In genomic region chr19:18687556-18687955, GRCm38 (mm10) we compare ENCODE assay signal across 9 mouse cellular contexts. TPM values are rescaled to one million over a fixed set of nuclear protein-coding genes. Genes with fewer than 3 reads are reported as not detected.
DNase-seq lines count a peak whose midpoint lies in the region; TF ChIP-seq lines count a peak whose summit lies in the region.
"Had no signal": no experiment of that assay in that cellular context is flagged by ENCODE, and none has a peak within 500 bp of the region (broad histone marks: within the 10 kb centered on the region; RNA-seq: fewer than 3 reads in every experiment).

No protein-coding gene starts in this region.

- H3ac ChIP-seq in C2C12 (ENCODE audit: control insufficient read depth, insufficient read length, low read depth), result no peak overlapping the region

- peaks cover 1% of the 10 kb centered on the region for H3K79me3 ChIP-seq in C2C12 (ENCODE audit: low read depth)

- no peak overlapping the region for H3K4me3 ChIP-seq in heart, embryonic 10.5 days
- H3K4me3 ChIP-seq in C2C12 (ENCODE audit: insufficient read depth, poor library complexity, severe bottlenecking), result no peak overlapping the region
- H3K4me3 ChIP-seq in embryonic fibroblast, embryonic 13.5 days (ENCODE audit: insufficient read depth, low read length), result no peak overlapping the region
- H3K4me3 ChIP-seq in spleen, adult 2 months (ENCODE audit: extremely low read depth, insufficient read depth, insufficient read length), result no peak overlapping the region
- H3K4me3 ChIP-seq: embryonic facial prominence, embryonic 15.5 days had no signal

- H3K27ac ChIP-seq in heart, embryonic 10.5 days, result no peak overlapping the region
- no peak overlapping the region for H3K27ac ChIP-seq in embryonic fibroblast, embryonic 13.5 days (ENCODE audit: insufficient read depth, low read length)
- no peak overlapping the region for H3K27ac ChIP-seq in spleen, adult 2 months (ENCODE audit: insufficient read depth, low read length)
- H3K27ac ChIP-seq: embryonic facial prominence, embryonic 15.5 days had no signal

- WGBS in heart, embryonic 10.5 days, result 79% methylated on average over 3 of the region's 3 CpGs
- 69% methylated on average over 3 of the region's 3 CpGs for WGBS in spleen, adult 2 months

- H3K4me1 ChIP-seq in heart, embryonic 10.5 days, result no peaks in the 10 kb centered on the region
- no peaks in the 10 kb centered on the region for H3K4me1 ChIP-seq in embryonic fibroblast, embryonic 13.5 days (ENCODE audit: control insufficient read depth, insufficient read depth, low read length)
- no peaks in the 10 kb centered on the region for H3K4me1 ChIP-seq in spleen, adult 2 months (ENCODE audit: control insufficient read depth, insufficient read depth, insufficient read length)
- H3K4me1 ChIP-seq: embryonic facial prominence, embryonic 15.5 days had no signal

- no peaks in the 10 kb centered on the region for H3K27me3 ChIP-seq in heart, embryonic 10.5 days (ENCODE audit: insufficient read depth, poor library complexity, severe bottlenecking)
- H3K27me3 ChIP-seq in C2C12 (ENCODE audit: control insufficient read depth, insufficient read depth, insufficient read length), result no peaks in the 10 kb centered on the region
- H3K27me3 ChIP-seq in spleen, adult 2 months (ENCODE audit: control insufficient read depth, insufficient read depth, low read length), result no peaks in the 10 kb centered on the region
- H3K27me3 ChIP-seq: embryonic facial prominence, embryonic 15.5 days had no signal

- H3K36me3 ChIP-seq in heart, embryonic 10.5 days, result peaks cover 3% of the 10 kb centered on the region
- peaks cover 11% of the 10 kb centered on the region for H3K36me3 ChIP-seq in C2C12 (ENCODE audit: control insufficient read depth, insufficient read depth)
- peaks cover 2% of the 10 kb centered on the region; the same call in 1 of the 2 replicates for H3K36me3 ChIP-seq in spleen, adult 2 months (ENCODE audit: control insufficient read depth, insufficient read depth, low read length)

- no peak for TF ChIP-seq POLR2A in embryonic fibroblast, embryonic 13.5 days (IDR thresholded peaks at IDR 0.05; ENCODE audit: low read depth, low read length)
- no peak for TF ChIP-seq POLR2A in spleen, adult 2 months (IDR thresholded peaks at IDR 0.05; ENCODE audit: low read depth, low read length)

- H3K9me3 ChIP-seq in heart, embryonic 10.5 days, result no peaks in the 10 kb centered on the region
- H3K9me3 ChIP-seq: embryonic facial prominence, embryonic 15.5 days had no signal

- peaks cover 8% of the 10 kb centered on the region for H3K79me2 ChIP-seq in C2C12 (ENCODE audit: control insufficient read depth, insufficient read depth)

- peak; percentile 76 for DNase-seq in heart, embryonic 10.5 days (ENCODE audit: low spot score)
- DNase-seq in heart, adult 9 months (ENCODE audit: low spot score in 2 of 2), result no peak
- peak; percentile 66 for DNase-seq in T-cell, adult 2 months (ENCODE audit: low spot score)
- DNase-seq in kidney, postnatal 4 days, result peak; percentile 44 to 54
- DNase-seq in spleen, adult 2 months (ENCODE audit: low read depth in 1 of 2, low spot score in 2 of 2), result peak; percentile 22 to 50
- DNase-seq in adrenal gland, postnatal 25 days, result no peak

- peak; percentile 52 for TF ChIP-seq CTCF in C2C12 (IDR thresholded peaks at IDR 0.05; ENCODE audit: control insufficient read depth, insufficient read depth, insufficient read length)
- peak; percentile 40; the same call in 1 of the 2 replicates for TF ChIP-seq CTCF in embryonic fibroblast, embryonic 13.5 days (IDR thresholded peaks at IDR 0.05; ENCODE audit: borderline replicate concordance, insufficient read depth, low read length)
- TF ChIP-seq CTCF in spleen, adult 2 months (IDR thresholded peaks at IDR 0.05; ENCODE audit: extremely low read depth, insufficient read depth, insufficient read length, insufficient replicate concordance), result peak; percentile 36; the same call in 1 of the 2 replicates

TF ChIP-seq in C2C12, 6 proteins besides CTCF, POLR2A, EP300 and RAD21:
- TF ChIP-seq MYOD1 (IDR thresholded peaks at IDR 0.05; ENCODE audit: control insufficient read depth, insufficient read length, low read depth), result no peak
- TF ChIP-seq USF1 (IDR thresholded peaks at IDR 0.05; ENCODE audit: low read depth), result no peak
- no peak for TF ChIP-seq CEBPB (IDR thresholded peaks at IDR 0.05; ENCODE audit: low read depth)
- TF ChIP-seq MYOG (IDR thresholded peaks at IDR 0.05; ENCODE audit: control insufficient read depth, extremely low read depth, insufficient read length), result no peak
- TF ChIP-seq MAX (IDR thresholded peaks at IDR 0.05), result no peak
- no peak for TF ChIP-seq FOSL1 (IDR thresholded peaks at IDR 0.05; ENCODE audit: insufficient read depth, low read length, poor library complexity, severe bottlenecking)

RNA-seq across cellular contexts. Expression of gene Carnmt1, which starts 17.0 kb away (rescaled TPM):
- 24.4 and 33.3 TPM in 2 replicates for polyA plus RNA-seq in heart, embryonic 10.5 days (2016; fragmentation: Nextera tagmentation; extraction: Ambion mirVana)
- polyA plus RNA-seq in C2C12 (2012; fragmentation: generic; extraction: Trizol), result 5.4 TPM
- 10.5 and 21.5 TPM in 2 replicates for polyA plus RNA-seq in embryonic fibroblast, embryonic 13.5 days (2011; ENCODE audit: insufficient read length, low read depth, missing spikeins)
- polyA plus RNA-seq in spleen, adult 2 months (2012; rRNA removed), result 3.1 and 5.8 TPM in 2 replicates
- 23.9 and 28.6 TPM in 2 replicates for total RNA-seq in adrenal gland, postnatal 25 days (2021)

RNA-seq across cellular contexts. Expression of gene D030056L22Rik, which starts 25.4 kb away (rescaled TPM):
- polyA plus RNA-seq in heart, embryonic 10.5 days (2016; fragmentation: Nextera tagmentation; extraction: Ambion mirVana), result 21.0 and 27.2 TPM in 2 replicates
- 19.9 TPM for polyA plus RNA-seq in C2C12 (2012; fragmentation: generic; extraction: Trizol)
- polyA plus RNA-seq in embryonic fibroblast, embryonic 13.5 days (2011; ENCODE audit: insufficient read length, low read depth, missing spikeins), result 18.3 and 19.3 TPM in 2 replicates
- 10.1 and 18.3 TPM in 2 replicates for polyA plus RNA-seq in spleen, adult 2 months (2012; rRNA removed)
- 11.8 and 13.2 TPM in 2 replicates for total RNA-seq in adrenal gland, postnatal 25 days (2021)

RNA-seq across cellular contexts. Expression of gene Nmrk1, which starts 55.8 kb away (rescaled TPM):
- polyA plus RNA-seq in heart, embryonic 10.5 days (2016; fragmentation: Nextera tagmentation; extraction: Ambion mirVana), result 6.0 and 6.7 TPM in 2 replicates
- polyA plus RNA-seq in C2C12 (2012; fragmentation: generic; extraction: Trizol), result 1.6 TPM
- polyA plus RNA-seq in embryonic fibroblast, embryonic 13.5 days (2011; ENCODE audit: insufficient read length, low read depth, missing spikeins), result 11.4 and 17.5 TPM in 2 replicates
- polyA plus RNA-seq in spleen, adult 2 months (2012; rRNA removed), result 3.5 and 4.0 TPM in 2 replicates
- 11.8 and 12.5 TPM in 2 replicates for total RNA-seq in adrenal gland, postnatal 25 days (2021)

RNA-seq across cellular contexts. Expression of gene Ostf1, which starts 55.9 kb away (rescaled TPM):
- polyA plus RNA-seq in heart, embryonic 10.5 days (2016; fragmentation: Nextera tagmentation; extraction: Ambion mirVana), result 58.0 and 62.4 TPM in 2 replicates
- polyA plus RNA-seq in C2C12 (2012; fragmentation: generic; extraction: Trizol), result 64.4 TPM
- polyA plus RNA-seq in embryonic fibroblast, embryonic 13.5 days (2011; ENCODE audit: insufficient read length, low read depth, missing spikeins), result 106 and 109 TPM in 2 replicates
- polyA plus RNA-seq in spleen, adult 2 months (2012; rRNA removed), result 69.7 and 83.6 TPM in 2 replicates
- 114 and 125 TPM in 2 replicates for total RNA-seq in adrenal gland, postnatal 25 days (2021)

Comparison
In these comparisons a context has a peak if more than half of its experiments do, and no peak if none do; other contexts are left out.
1. DNase-seq: peak in heart, embryonic 10.5 days (single experiment), T-cell, adult 2 months (single experiment), kidney, postnatal 4 days (2 of 2) and spleen, adult 2 months (2 of 2); none in heart, adult 9 months (0 of 2) and adrenal gland, postnatal 25 days (single experiment).
2. Peak in every context shown above with its lines, with median percentiles within 50 percentile points of each other: CTCF ChIP-seq.